Mouse (Mus musculus): ENCODE data around the gene Vmn2r4.
"Not testable (repeated sequence)": the region's sequence is repeated elsewhere in the genome, so short reads cannot be mapped to it uniquely, and the experiment has no call there.

Vmn2r4 gene

GRCm38 (mm10) chr3:64415268-64415667 is at the start of gene Vmn2r4:
Vmn2r4 (minus strand) TSS chr3:64415368.
- DNase-seq (ENCODE audit: low spot score): not testable (repeated sequence)

- DNase-seq (ENCODE audit: low spot score): not testable (repeated sequence)
Observed at GRCm38 (mm10) chr3:64434261-64434660, 19.1 kb upstream of the Vmn2r4 start.

- DNase-seq (ENCODE audit: low spot score): not testable (repeated sequence)
Observed at GRCm38 (mm10) chr3:64428117-64428798, 13.1 kb upstream of the Vmn2r4 start.

DNA sequence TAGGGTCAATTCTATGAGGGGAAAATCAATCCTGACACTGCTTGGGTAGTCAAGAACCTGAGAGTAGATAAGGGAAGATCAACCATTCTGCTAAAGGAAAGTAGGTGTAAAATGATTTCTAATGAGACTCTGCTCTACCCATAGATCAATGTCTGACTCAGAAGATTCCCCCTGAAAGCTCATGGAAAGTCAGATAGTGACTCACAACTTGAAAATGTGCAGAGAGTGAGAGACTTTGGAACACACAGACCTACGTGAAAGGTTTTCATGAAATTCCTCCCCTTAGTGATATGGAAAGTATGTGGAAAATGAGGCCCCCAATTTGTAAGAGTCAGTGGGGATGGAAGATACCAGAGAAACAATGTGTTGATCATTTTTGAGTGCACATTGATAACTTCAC is 7.0 kb upstream of the Vmn2r4 start:
- not testable (repeated sequence) for DNase-seq (ENCODE audit: low spot score)

GRCm38 (mm10) chr3:64417477-64417876 is 2.3 kb upstream of the Vmn2r4 start:
- DNase-seq (ENCODE audit: low spot score): not testable (repeated sequence)

- DNase-seq (ENCODE audit: low spot score): not testable (repeated sequence)
Observed at GRCm38 (mm10) chr3:64414253-64414652, 915 bp downstream of the Vmn2r4 start.

- no peak for DNase-seq (ENCODE audit: low spot score)
Observed at GRCm38 (mm10) chr3:64359286-64360035, 55.7 kb downstream of the Vmn2r4 start.
